Mouse (Mus musculus) T-helper 1 cell (primary cell): Measurements from ENCODE around the gene Prpf40a.

Experiments
- in situ Hi-C: fragments of 300-600 bp; cut with MboI, MseI; formaldehyde crosslinking; loops from one replicate; pipeline ENCODE4 v1.15.1; 2025; ENCODE audit warnings: high pct_unique_total_duplicates

Prpf40a gene

DNA sequence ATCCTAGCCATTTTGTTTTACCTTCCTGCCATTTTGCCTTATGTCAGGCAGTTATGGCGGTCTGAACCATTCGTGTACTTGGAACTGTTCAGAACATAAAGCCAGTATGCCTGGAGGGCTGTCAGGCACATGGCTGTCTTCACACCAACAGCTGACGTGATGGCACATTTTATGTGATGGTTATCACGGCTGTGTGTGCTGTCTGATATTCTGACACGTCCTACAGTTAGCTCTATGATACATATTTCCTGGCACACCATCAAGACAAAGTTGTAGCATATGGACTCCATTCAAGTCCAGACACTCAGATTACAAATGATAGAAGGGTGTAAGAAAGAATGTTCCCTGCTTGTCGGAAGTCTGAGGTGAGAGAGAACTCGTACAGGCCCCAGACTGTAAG, 85.0 kb downstream of the Prpf40a start:
- in situ Hi-C loops = no loop called here

DNA sequence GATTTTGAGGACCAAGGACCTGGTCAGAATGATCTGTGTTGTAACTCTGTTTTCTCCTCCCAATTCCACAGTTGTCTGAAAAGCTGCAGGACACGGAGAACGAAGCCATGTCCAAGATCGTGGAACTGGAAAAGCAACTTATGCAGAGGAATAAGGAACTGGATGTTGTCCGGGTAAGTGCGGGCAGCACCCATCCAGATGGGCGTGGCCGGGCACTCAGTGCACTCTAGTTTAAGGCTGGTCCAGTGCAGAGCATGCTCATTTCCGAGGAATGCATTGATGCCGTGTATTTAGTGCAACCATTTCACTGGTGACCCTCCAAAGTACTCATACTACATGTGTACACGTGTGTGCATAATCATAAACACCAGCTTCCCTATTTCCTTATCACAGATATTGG, 85.7 kb downstream of the Prpf40a start:
- in situ Hi-C loops = no loop called here

DNA sequence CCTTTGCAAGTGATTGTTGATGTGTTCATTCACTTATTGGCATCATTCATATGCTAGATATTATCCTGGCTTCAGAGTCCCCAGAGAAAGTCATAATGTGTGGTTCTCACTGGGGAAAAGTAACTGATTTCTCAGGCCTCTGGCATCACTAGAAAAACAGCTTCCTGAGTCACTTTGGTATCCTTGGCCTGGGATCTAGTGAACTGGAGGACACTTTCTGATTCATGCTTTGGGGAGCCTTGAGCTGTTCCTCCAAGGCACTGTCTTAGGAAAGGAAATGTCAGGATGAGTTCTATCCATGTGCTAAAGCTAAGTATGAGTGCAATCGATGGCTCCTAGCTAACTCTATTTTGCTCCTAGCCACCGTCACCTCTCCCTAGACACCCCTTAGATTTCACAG, 88.2 kb downstream of the Prpf40a start:
- in situ Hi-C loops = no loop called here

DNA sequence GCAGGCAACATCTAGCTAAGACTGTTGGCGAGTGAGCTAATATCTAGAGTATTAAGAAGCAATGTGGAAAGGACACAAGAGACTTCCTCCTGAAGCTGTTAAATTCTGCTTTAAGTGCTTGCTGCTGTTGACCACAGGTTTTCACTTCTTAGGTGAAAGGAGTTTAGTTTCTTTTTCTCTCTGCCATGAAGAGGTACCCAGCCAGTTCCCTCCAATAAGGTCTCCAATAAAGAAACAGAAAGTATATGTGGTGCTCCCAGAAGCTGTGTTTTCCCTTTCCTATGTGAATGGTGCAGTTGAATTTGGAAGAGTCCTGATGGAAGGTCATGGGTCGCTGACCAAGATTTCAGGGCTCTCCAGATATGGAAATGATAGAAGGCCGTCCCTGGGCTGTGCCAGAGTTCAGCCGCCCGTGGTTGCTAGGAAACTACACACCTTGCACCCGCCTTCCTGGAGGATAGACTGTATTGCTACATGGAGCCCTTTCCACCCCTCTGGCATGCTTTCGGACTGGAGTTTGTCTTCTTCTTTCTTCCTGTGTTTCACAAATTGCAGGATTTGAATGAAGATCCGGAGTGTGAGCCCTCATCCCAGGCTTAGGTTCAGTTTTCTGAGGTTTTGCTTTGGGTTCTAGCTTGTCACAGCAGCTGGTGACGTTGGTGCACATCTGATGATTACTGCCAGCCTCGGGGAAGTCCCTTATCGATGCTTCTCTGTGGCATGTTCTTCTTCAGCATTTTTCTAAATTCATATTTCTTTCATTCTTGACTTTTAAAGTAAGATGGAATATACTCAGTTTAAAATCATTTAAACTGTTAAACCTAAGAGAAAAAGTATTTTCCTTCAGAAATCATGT, 89.0 kb downstream of the Prpf40a start:
- in situ Hi-C loops = no loop called here

DNA sequence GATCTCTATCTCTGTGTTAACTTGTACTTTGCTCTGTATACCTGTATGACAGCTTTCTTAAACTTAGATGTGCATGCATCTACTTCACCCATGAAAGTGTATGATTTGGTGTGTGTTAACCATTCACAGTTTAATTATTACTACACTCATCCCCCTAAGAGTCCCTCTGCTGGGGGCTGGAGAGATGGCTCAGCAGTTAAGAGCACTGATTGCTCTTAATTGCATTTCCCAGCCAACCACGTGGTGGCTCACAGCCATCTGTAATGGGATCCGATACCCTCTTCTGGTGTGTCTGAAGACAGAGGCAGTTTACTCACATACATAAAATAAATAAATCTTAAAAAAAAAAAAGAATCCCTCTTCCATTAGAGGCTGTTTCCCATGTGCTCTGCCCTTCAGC, 91.0 kb downstream of the Prpf40a start:
- in situ Hi-C loops = no loop called here

DNA sequence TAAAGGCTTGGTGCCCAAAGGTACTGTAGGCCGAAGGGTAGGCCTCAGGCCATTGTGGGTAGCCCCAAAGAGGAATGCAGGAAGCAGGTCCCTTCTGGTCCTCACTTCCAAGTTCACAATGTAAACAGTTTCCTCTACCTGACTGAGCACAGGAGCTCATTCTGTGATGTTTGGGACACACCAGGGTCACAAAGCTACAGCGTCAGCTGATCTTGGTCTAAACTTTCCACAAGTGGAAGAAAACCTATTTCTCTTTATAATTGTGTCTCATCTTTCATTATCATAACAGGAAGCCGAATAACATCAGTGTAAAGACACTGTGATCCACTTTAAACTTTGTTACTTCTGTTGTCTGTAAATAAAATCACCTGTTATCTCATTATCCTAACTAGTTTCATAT, 95.6 kb downstream of the Prpf40a start:
- in situ Hi-C loops = no loop called here

DNA sequence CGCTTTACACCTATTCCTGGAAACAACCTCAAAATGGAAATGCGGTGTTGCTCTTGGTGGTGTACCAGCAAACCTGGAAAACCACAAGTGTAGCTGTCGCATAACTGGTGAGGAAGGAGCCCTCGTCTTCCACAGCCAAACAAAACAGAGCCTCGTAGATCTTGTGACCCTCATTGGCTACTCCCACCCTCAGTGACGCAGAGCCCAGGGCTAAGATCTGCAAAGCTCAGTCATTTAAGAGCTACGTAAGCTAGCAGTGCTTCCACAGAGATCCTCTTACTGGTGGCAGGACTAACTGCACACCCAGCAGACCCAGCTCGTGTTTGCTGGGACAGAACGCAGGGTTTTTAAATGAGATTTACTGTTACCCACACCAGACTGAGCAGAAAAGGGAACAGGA, 96.1 kb downstream of the Prpf40a start:
- in situ Hi-C loops = no loop called here

DNA sequence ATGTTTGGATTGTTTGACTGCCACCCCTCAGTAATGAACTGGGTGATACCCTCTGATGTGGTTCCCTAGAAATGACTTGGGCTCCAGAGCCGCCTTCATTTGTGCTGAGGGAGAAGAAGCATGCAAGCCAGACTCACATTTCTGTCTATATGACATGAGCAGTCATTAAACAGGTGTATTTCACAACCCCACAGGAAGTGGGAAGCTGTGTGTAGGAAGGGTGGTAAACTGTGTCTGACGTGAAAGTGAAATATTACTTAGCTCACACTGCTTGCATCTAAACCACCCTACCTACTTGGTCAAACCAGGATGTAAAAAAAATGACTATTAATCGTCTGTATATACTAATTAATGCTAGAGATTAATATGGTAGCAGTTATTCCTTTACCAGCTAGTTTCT, 102.3 kb downstream of the Prpf40a start:
- in situ Hi-C loops = loop anchor here (5.0 kb wide), 1 partner anchor 326 kb away; no protein-coding TSS in a partner anchor

DNA sequence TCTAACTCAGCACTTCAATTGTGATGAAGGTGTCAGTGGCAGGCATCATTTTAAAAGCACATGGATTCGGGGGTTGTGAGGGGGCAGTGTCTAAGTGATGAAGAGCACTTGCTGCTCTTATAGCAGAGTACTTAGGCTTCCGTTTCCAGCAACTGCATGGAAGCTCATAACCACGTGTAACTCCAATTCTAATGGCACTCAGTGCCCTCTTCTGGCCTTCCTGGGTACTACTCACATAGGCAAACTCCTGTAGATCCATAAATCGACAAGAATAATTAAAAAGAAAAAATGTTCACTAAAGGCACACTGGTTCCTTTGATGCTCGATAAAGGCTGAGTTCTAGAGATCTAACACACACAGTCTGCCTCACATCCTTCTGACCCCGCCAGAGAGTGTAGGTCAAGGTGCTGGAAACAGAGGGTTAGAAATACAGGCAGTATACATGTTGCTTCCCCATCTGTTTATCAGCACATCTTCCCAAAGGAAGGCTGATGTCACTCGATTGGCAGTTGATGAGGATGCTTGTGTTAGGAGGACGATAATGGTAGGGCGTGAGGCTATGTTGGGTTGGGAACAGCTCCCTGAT, 105.4 kb downstream of the Prpf40a start:
- in situ Hi-C loops = loop anchor here (5.0 kb wide), 1 partner anchor 323 kb away; no protein-coding TSS in a partner anchor
